Mouse (Mus musculus): ENCODE measurements around the gene Bcas1. TPM values are rescaled to one million over a fixed set of nuclear protein-coding genes. Genes with fewer than 3 reads are reported as not detected.

Bcas1 gene
- polyA plus RNA-seq, 2 experiments = 0.45 to 1.0 TPM

- WGBS = 68% methylated on average over 3 of the region's 3 CpGs
- Histone ChIP-seq H3K9ac (ENCODE audit: low read depth, low read length, severe bottlenecking) (no peak overlapping the region), H3K27me3 (ENCODE audit: control insufficient read depth, insufficient read depth, low read length) (no peaks in the 10 kb centered on the region), H3K9me3 (ENCODE audit: control insufficient read depth, low read length) (no peaks in the 10 kb centered on the region), H3K4me1 (ENCODE audit: control insufficient read depth, insufficient read depth, low read length) (no peaks in the 10 kb centered on the region), H3K4me2 (replicated peaks; ENCODE audit: low read depth, low read length, severe bottlenecking) (no peak overlapping the region), H3K27ac (replicated peaks; ENCODE audit: low read depth, low read length) (no peak overlapping the region), H3K36me3 (ENCODE audit: control insufficient read depth, insufficient read depth, low read length) (no peaks in the 10 kb centered on the region), H3K4me3 (replicated peaks; ENCODE audit: low read length) (no peak overlapping the region)
- ATAC-seq (ENCODE audit: low FRiP score, low read depth) = no peak
- DNase-seq (ENCODE audit: low spot score) = no peak
- TF ChIP-seq POLR2A (IDR thresholded peaks at IDR 0.05; ENCODE audit: borderline replicate concordance, extremely low read depth, insufficient read depth, insufficient read length) = no peak
These were observed 14.9 kb upstream of the Bcas1 start for GRCm38 (mm10) chr2:170442535-170442934.

- no peak for DNase-seq (ENCODE audit: low spot score)
- Histone ChIP-seq H3K4me2 (replicated peaks; ENCODE audit: low read depth, low read length, severe bottlenecking) (no peak overlapping the region), H3K4me3 (replicated peaks; ENCODE audit: low read length) (no peak overlapping the region), H3K9ac (ENCODE audit: low read depth, low read length, severe bottlenecking) (no peak overlapping the region), H3K36me3 (ENCODE audit: control insufficient read depth, insufficient read depth, low read length) (no peaks in the 10 kb centered on the region), H3K9me3 (ENCODE audit: control insufficient read depth, low read length) (no peaks in the 10 kb centered on the region), H3K27ac (replicated peaks; ENCODE audit: low read depth, low read length) (no peak overlapping the region), H3K4me1 (ENCODE audit: control insufficient read depth, insufficient read depth, low read length) (no peaks in the 10 kb centered on the region), H3K27me3 (ENCODE audit: control insufficient read depth, insufficient read depth, low read length) (no peaks in the 10 kb centered on the region)
- ATAC-seq (ENCODE audit: low FRiP score, low read depth) = no peak
- 46% methylated on average over 13 of the region's 13 CpGs for WGBS
- no peak for TF ChIP-seq POLR2A (IDR thresholded peaks at IDR 0.05; ENCODE audit: borderline replicate concordance, extremely low read depth, insufficient read depth, insufficient read length)
These were observed 11.1 kb upstream of the Bcas1 start for GRCm38 (mm10) chr2:170438782-170439181.

GRCm38 (mm10) chr2:170436204-170436603 is 8.6 kb upstream of the Bcas1 start:
- WGBS = 61% methylated on average over 4 of the region's 4 CpGs
- TF ChIP-seq POLR2A (IDR thresholded peaks at IDR 0.05; ENCODE audit: borderline replicate concordance, extremely low read depth, insufficient read depth, insufficient read length) = no peak

GRCm38 (mm10) chr2:170432152-170432551 is 4.5 kb upstream of the Bcas1 start:
- H3K27me3 ChIP-seq (ENCODE audit: control insufficient read depth, insufficient read depth, low read length) = no peaks in the 10 kb centered on the region
- H3K36me3 ChIP-seq (ENCODE audit: control insufficient read depth, insufficient read depth, low read length) = no peaks in the 10 kb centered on the region
- H3K4me2 ChIP-seq (replicated peaks; ENCODE audit: low read depth, low read length, severe bottlenecking) = no peak overlapping the region
- H3K4me3 ChIP-seq (replicated peaks; ENCODE audit: low read length) = no peak overlapping the region
- no peak overlapping the region for H3K27ac ChIP-seq (replicated peaks; ENCODE audit: low read depth, low read length)
- TF ChIP-seq POLR2A (IDR thresholded peaks at IDR 0.05; ENCODE audit: borderline replicate concordance, extremely low read depth, insufficient read depth, insufficient read length) = no peak
- no peak for DNase-seq (ENCODE audit: low spot score)
- no peak overlapping the region for H3K9ac ChIP-seq (ENCODE audit: low read depth, low read length, severe bottlenecking)
- ATAC-seq (ENCODE audit: low FRiP score, low read depth) = no peak
- no peaks in the 10 kb centered on the region for H3K4me1 ChIP-seq (ENCODE audit: control insufficient read depth, insufficient read depth, low read length)
- 67% methylated on average over 6 of the region's 6 CpGs for WGBS
- no peaks in the 10 kb centered on the region for H3K9me3 ChIP-seq (ENCODE audit: control insufficient read depth, low read length)

More at GRCm38 (mm10) chr2:170436204-170436603, 8.6 kb upstream of the Bcas1 start:
- ATAC-seq (ENCODE audit: low FRiP score, low read depth) (no peak), DNase-seq (ENCODE audit: low spot score) (no peak)
- no peak overlapping the region for H3K4me2 ChIP-seq (replicated peaks; ENCODE audit: low read depth, low read length, severe bottlenecking)
- no peaks in the 10 kb centered on the region for H3K36me3 ChIP-seq (ENCODE audit: control insufficient read depth, insufficient read depth, low read length)
- no peaks in the 10 kb centered on the region for H3K9me3 ChIP-seq (ENCODE audit: control insufficient read depth, low read length)
- no peak overlapping the region for H3K4me3 ChIP-seq (replicated peaks; ENCODE audit: low read length)
- H3K27me3 ChIP-seq (ENCODE audit: control insufficient read depth, insufficient read depth, low read length) = no peaks in the 10 kb centered on the region
- no peak overlapping the region for H3K27ac ChIP-seq (replicated peaks; ENCODE audit: low read depth, low read length)
- no peaks in the 10 kb centered on the region for H3K4me1 ChIP-seq (ENCODE audit: control insufficient read depth, insufficient read depth, low read length)
- H3K9ac ChIP-seq (ENCODE audit: low read depth, low read length, severe bottlenecking) = no peak overlapping the region

GRCm38 (mm10) chr2:170428966-170429365 is 1.3 kb upstream of the Bcas1 start:
- 50% methylated on average over 8 of the region's 8 CpGs for WGBS
- ATAC-seq (ENCODE audit: low FRiP score, low read depth) (no peak), DNase-seq (ENCODE audit: low spot score) (no peak)
- no peaks in the 10 kb centered on the region for H3K4me1 ChIP-seq (ENCODE audit: control insufficient read depth, insufficient read depth, low read length)
- no peaks in the 10 kb centered on the region for H3K36me3 ChIP-seq (ENCODE audit: control insufficient read depth, insufficient read depth, low read length)
- no peak overlapping the region for H3K4me2 ChIP-seq (replicated peaks; ENCODE audit: low read depth, low read length, severe bottlenecking)
- no peak overlapping the region for H3K4me3 ChIP-seq (replicated peaks; ENCODE audit: low read length)
- no peak overlapping the region for H3K27ac ChIP-seq (replicated peaks; ENCODE audit: low read depth, low read length)
- H3K9ac ChIP-seq (ENCODE audit: low read depth, low read length, severe bottlenecking) = no peak overlapping the region
- no peaks in the 10 kb centered on the region for H3K9me3 ChIP-seq (ENCODE audit: control insufficient read depth, low read length)
- no peaks in the 10 kb centered on the region for H3K27me3 ChIP-seq (ENCODE audit: control insufficient read depth, insufficient read depth, low read length)
- TF ChIP-seq POLR2A (IDR thresholded peaks at IDR 0.05; ENCODE audit: borderline replicate concordance, extremely low read depth, insufficient read depth, insufficient read length) = no peak

DNA sequence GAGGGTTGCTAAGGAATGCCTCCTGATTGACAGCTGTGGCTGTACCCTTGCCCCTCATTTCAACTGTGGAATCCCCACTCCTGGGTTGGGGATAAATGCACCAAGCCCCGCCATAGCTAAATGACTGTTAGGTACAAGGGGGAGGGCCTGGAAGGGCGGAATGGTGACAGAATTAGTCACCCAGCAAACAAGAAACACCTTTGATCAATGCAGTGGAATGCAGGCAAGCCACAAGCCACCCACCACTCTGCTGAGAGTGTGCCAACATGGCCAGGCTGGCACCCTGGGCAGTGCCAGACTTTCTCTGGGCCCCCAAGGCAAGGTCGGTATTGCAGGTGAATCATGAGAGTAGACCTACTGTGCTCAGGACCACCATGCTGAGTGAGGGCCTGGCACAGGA is 3.5 kb downstream of the Bcas1 start:
- no peak overlapping the region for H3K4me2 ChIP-seq (replicated peaks; ENCODE audit: low read depth, low read length, severe bottlenecking)
- no peak for DNase-seq (ENCODE audit: low spot score)
- ATAC-seq (ENCODE audit: low FRiP score, low read depth) = no peak
- H3K4me1 ChIP-seq (ENCODE audit: control insufficient read depth, insufficient read depth, low read length) = no peaks in the 10 kb centered on the region
- 72% methylated on average over 3 of the region's 3 CpGs for WGBS
- H3K27me3 ChIP-seq (ENCODE audit: control insufficient read depth, insufficient read depth, low read length) = no peaks in the 10 kb centered on the region
- no peaks in the 10 kb centered on the region for H3K9me3 ChIP-seq (ENCODE audit: control insufficient read depth, low read length)
- no peak overlapping the region for H3K27ac ChIP-seq (replicated peaks; ENCODE audit: low read depth, low read length)
- no peak overlapping the region for H3K9ac ChIP-seq (ENCODE audit: low read depth, low read length, severe bottlenecking)
- no peak for TF ChIP-seq POLR2A (IDR thresholded peaks at IDR 0.05; ENCODE audit: borderline replicate concordance, extremely low read depth, insufficient read depth, insufficient read length)
- H3K4me3 ChIP-seq (replicated peaks; ENCODE audit: low read length) = no peak overlapping the region
- H3K36me3 ChIP-seq (ENCODE audit: control insufficient read depth, insufficient read depth, low read length) = no peaks in the 10 kb centered on the region
